Mouse (Mus musculus): ENCODE data around the gene March4. TPM values are rescaled to one million over a fixed set of nuclear protein-coding genes. Genes with fewer than 3 reads are reported as not detected.

Gene March4
- polyA plus RNA-seq, 1 experiment from 2014 or later = 3.1 TPM

DNA sequence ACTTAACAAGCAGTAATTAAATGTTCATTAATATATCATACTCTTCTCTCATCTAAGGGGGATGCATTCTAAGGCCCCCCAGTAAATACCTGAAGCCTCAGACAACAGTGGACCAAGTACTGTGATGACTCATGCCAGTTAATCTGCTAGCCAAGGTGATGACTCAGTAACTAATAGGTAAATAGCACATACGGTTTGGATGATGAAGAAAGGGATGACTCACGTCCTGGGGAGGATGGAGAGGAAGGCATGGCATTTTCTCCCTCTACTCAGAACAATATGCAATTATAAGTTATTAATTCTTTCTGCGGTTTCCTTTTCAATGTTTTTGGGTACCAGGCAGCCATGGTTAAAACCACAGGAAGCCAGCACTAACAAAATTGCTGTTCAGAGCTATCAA, 87.0 kb downstream of the March4 start:
- DNase-seq (ENCODE audit: low spot score) = no peak
- no peak for ATAC-seq (ENCODE audit: insufficient read depth, low FRiP score, low TSS enrichment)
- Histone ChIP-seq H3K27ac (ENCODE audit: low read depth, low read length) (no peak overlapping the region), H3K4me1 (ENCODE audit: control insufficient read depth, insufficient read depth, low read length) (no peaks in the 10 kb centered on the region), H3K27me3 (ENCODE audit: control insufficient read depth, insufficient read depth, low read length) (no peaks in the 10 kb centered on the region), H3K9ac (ENCODE audit: low read length) (no peak overlapping the region), H3K4me2 (ENCODE audit: low read depth) (no peak overlapping the region), H3K9me3 (ENCODE audit: control insufficient read depth, low read length) (no peaks in the 10 kb centered on the region), H3K4me3 (ENCODE audit: low read depth, low read length) (no peak overlapping the region), H3K36me3 (ENCODE audit: control insufficient read depth, insufficient read depth, low read length) (no peaks in the 10 kb centered on the region)
- 88% methylated on average over 3 of the region's 3 CpGs for WGBS

DNA sequence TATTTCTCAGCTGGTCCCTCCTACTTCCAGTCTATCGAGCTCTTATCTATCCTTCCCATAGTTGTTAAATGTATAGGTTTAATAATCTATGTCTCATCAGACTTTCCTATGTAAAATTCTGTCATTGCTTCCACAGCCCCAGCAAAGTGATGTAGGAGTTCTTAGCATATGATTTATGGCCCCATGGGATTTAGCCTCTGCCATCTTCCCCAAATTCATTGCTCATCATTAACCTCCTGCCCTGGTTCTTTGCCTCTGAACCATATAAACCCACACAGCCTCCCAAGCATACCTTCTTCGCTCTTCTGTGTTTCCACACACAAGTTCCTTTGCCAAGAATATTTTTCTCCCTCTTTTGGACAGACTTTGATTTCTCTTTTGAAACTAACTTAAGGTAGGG, 94.0 kb downstream of the March4 start:
- H3K9ac ChIP-seq (ENCODE audit: low read length) = no peak overlapping the region
- H3K4me1 ChIP-seq (ENCODE audit: control insufficient read depth, insufficient read depth, low read length) = no peaks in the 10 kb centered on the region
- H3K36me3 ChIP-seq (ENCODE audit: control insufficient read depth, insufficient read depth, low read length) = no peaks in the 10 kb centered on the region
- 79% methylated on average over 2 of the region's 2 CpGs for WGBS
- ATAC-seq (ENCODE audit: insufficient read depth, low FRiP score, low TSS enrichment) (no peak), DNase-seq (ENCODE audit: low spot score) (no peak)
- no peak overlapping the region for H3K4me2 ChIP-seq (ENCODE audit: low read depth)
- no peaks in the 10 kb centered on the region for H3K27me3 ChIP-seq (ENCODE audit: control insufficient read depth, insufficient read depth, low read length)
- no peaks in the 10 kb centered on the region for H3K9me3 ChIP-seq (ENCODE audit: control insufficient read depth, low read length)
- no peak overlapping the region for H3K4me3 ChIP-seq (ENCODE audit: low read depth, low read length)
- H3K27ac ChIP-seq (ENCODE audit: low read depth, low read length) = no peak overlapping the region

DNA sequence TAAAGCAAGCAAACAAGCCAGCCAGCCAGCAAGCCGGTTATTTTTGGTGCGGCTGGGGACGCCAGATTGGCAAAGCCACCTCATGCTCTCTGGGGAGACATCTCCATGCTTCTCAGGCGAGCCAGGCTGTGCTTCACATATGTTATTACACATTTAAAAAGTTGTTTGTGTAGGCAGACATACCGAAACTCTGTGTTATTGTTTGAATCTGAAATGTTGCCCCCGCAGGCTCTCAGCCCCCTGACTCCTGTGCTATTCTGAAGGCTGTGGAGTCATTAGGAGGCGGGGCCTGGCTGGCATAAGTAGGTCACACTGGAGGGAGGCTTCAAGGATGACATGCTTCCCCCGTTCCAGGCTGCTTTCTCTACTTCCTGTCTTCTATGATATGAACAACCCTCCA, 97.6 kb downstream of the March4 start:
- H3K27ac ChIP-seq (ENCODE audit: low read depth, low read length) = no peak overlapping the region
- ATAC-seq (ENCODE audit: insufficient read depth, low FRiP score, low TSS enrichment) = no peak
- H3K4me3 ChIP-seq (ENCODE audit: low read depth, low read length) = no peak overlapping the region
- DNase-seq (ENCODE audit: low spot score) = no peak
- H3K36me3 ChIP-seq (ENCODE audit: control insufficient read depth, insufficient read depth, low read length) = no peaks in the 10 kb centered on the region
- H3K4me2 ChIP-seq (ENCODE audit: low read depth) = no peak overlapping the region
- WGBS = 76% methylated on average over 8 of the region's 8 CpGs
- H3K9me3 ChIP-seq (ENCODE audit: control insufficient read depth, low read length) = no peaks in the 10 kb centered on the region
- no peaks in the 10 kb centered on the region for H3K4me1 ChIP-seq (ENCODE audit: control insufficient read depth, insufficient read depth, low read length)
- no peaks in the 10 kb centered on the region for H3K27me3 ChIP-seq (ENCODE audit: control insufficient read depth, insufficient read depth, low read length)
- H3K9ac ChIP-seq (ENCODE audit: low read length) = no peak overlapping the region

- DNase-seq (ENCODE audit: low spot score) (no peak), ATAC-seq (ENCODE audit: insufficient read depth, low FRiP score, low TSS enrichment) (no peak)
- Histone ChIP-seq H3K27ac (ENCODE audit: low read depth, low read length) (no peak overlapping the region), H3K27me3 (ENCODE audit: control insufficient read depth, insufficient read depth, low read length) (no peaks in the 10 kb centered on the region), H3K4me1 (ENCODE audit: control insufficient read depth, insufficient read depth, low read length) (no peaks in the 10 kb centered on the region), H3K9ac (ENCODE audit: low read length) (no peak overlapping the region), H3K9me3 (ENCODE audit: control insufficient read depth, low read length) (no peaks in the 10 kb centered on the region), H3K4me3 (ENCODE audit: low read depth, low read length) (no peak overlapping the region), H3K36me3 (ENCODE audit: control insufficient read depth, insufficient read depth, low read length) (no peaks in the 10 kb centered on the region), H3K4me2 (ENCODE audit: low read depth) (no peak overlapping the region)
- 76% methylated on average over 5 of the region's 5 CpGs for WGBS
Observed at GRCm38 (mm10) chr1:72436967-72437366, 99.8 kb downstream of the March4 start.

- Histone ChIP-seq H3K27ac (ENCODE audit: low read depth, low read length) (no peak overlapping the region), H3K4me3 (ENCODE audit: low read depth, low read length) (no peak overlapping the region), H3K27me3 (ENCODE audit: control insufficient read depth, insufficient read depth, low read length) (no peaks in the 10 kb centered on the region), H3K4me1 (ENCODE audit: control insufficient read depth, insufficient read depth, low read length) (no peaks in the 10 kb centered on the region), H3K9ac (ENCODE audit: low read length) (no peak overlapping the region), H3K36me3 (ENCODE audit: control insufficient read depth, insufficient read depth, low read length) (no peaks in the 10 kb centered on the region), H3K4me2 (ENCODE audit: low read depth) (no peak overlapping the region), H3K9me3 (ENCODE audit: control insufficient read depth, low read length) (no peaks in the 10 kb centered on the region)
- 65% methylated on average over 3 of the region's 3 CpGs for WGBS
- DNase-seq (ENCODE audit: low spot score) (no peak), ATAC-seq (ENCODE audit: insufficient read depth, low FRiP score, low TSS enrichment) (no peak)
Observed at GRCm38 (mm10) chr1:72434510-72434909, 102.2 kb downstream of the March4 start.

GRCm38 (mm10) chr1:72432579-72432978, 104.2 kb downstream of the March4 start:
- no peaks in the 10 kb centered on the region for H3K36me3 ChIP-seq (ENCODE audit: control insufficient read depth, insufficient read depth, low read length)
- no peak overlapping the region for H3K27ac ChIP-seq (ENCODE audit: low read depth, low read length)
- 100% methylated on average over 1 of the region's 1 CpGs for WGBS
- DNase-seq (ENCODE audit: low spot score) (no peak), ATAC-seq (ENCODE audit: insufficient read depth, low FRiP score, low TSS enrichment) (no peak)
- no peaks in the 10 kb centered on the region for H3K4me1 ChIP-seq (ENCODE audit: control insufficient read depth, insufficient read depth, low read length)
- no peak overlapping the region for H3K4me3 ChIP-seq (ENCODE audit: low read depth, low read length)
- H3K27me3 ChIP-seq (ENCODE audit: control insufficient read depth, insufficient read depth, low read length) = no peaks in the 10 kb centered on the region
- no peak overlapping the region for H3K4me2 ChIP-seq (ENCODE audit: low read depth)
- H3K9me3 ChIP-seq (ENCODE audit: control insufficient read depth, low read length) = no peaks in the 10 kb centered on the region
- H3K9ac ChIP-seq (ENCODE audit: low read length) = no peak overlapping the region

GRCm38 (mm10) chr1:72429107-72429807, 107.5 kb downstream of the March4 start:
- WGBS = 93% methylated on average over 7 of the region's 7 CpGs
- H3K4me1 ChIP-seq (ENCODE audit: control insufficient read depth, insufficient read depth, low read length) = no peaks in the 10 kb centered on the region
- H3K9me3 ChIP-seq (ENCODE audit: control insufficient read depth, low read length) = no peaks in the 10 kb centered on the region
- DNase-seq (ENCODE audit: low spot score) = no peak
- no peak overlapping the region for H3K4me2 ChIP-seq (ENCODE audit: low read depth)
- H3K36me3 ChIP-seq (ENCODE audit: control insufficient read depth, insufficient read depth, low read length) = no peaks in the 10 kb centered on the region
- no peak overlapping the region for H3K9ac ChIP-seq (ENCODE audit: low read length)
- ATAC-seq (ENCODE audit: insufficient read depth, low FRiP score, low TSS enrichment) = no peak
- no peaks in the 10 kb centered on the region for H3K27me3 ChIP-seq (ENCODE audit: control insufficient read depth, insufficient read depth, low read length)
- no peak overlapping the region for H3K27ac ChIP-seq (ENCODE audit: low read depth, low read length)
- H3K4me3 ChIP-seq (ENCODE audit: low read depth, low read length) = no peak overlapping the region

GRCm38 (mm10) chr1:72428526-72428925, 108.2 kb downstream of the March4 start:
- Histone ChIP-seq H3K4me2 (ENCODE audit: low read depth) (no peak overlapping the region), H3K9ac (ENCODE audit: low read length) (no peak overlapping the region), H3K4me3 (ENCODE audit: low read depth, low read length) (no peak overlapping the region), H3K27me3 (ENCODE audit: control insufficient read depth, insufficient read depth, low read length) (no peaks in the 10 kb centered on the region), H3K36me3 (ENCODE audit: control insufficient read depth, insufficient read depth, low read length) (no peaks in the 10 kb centered on the region), H3K27ac (ENCODE audit: low read depth, low read length) (no peak overlapping the region), H3K9me3 (ENCODE audit: control insufficient read depth, low read length) (no peaks in the 10 kb centered on the region), H3K4me1 (ENCODE audit: control insufficient read depth, insufficient read depth, low read length) (no peaks in the 10 kb centered on the region)
- ATAC-seq (ENCODE audit: insufficient read depth, low FRiP score, low TSS enrichment) (no peak), DNase-seq (ENCODE audit: low spot score) (no peak)
- 83% methylated on average over 8 of the region's 8 CpGs for WGBS

- ATAC-seq (ENCODE audit: insufficient read depth, low FRiP score, low TSS enrichment) (no peak), DNase-seq (ENCODE audit: low spot score) (no peak)
- no peaks in the 10 kb centered on the region for H3K36me3 ChIP-seq (ENCODE audit: control insufficient read depth, insufficient read depth, low read length)
- no peaks in the 10 kb centered on the region for H3K27me3 ChIP-seq (ENCODE audit: control insufficient read depth, insufficient read depth, low read length)
- H3K27ac ChIP-seq (ENCODE audit: low read depth, low read length) = no peak overlapping the region
- no peak overlapping the region for H3K4me3 ChIP-seq (ENCODE audit: low read depth, low read length)
- WGBS = 88% methylated on average over 4 of the region's 4 CpGs
- no peaks in the 10 kb centered on the region for H3K9me3 ChIP-seq (ENCODE audit: control insufficient read depth, low read length)
- H3K9ac ChIP-seq (ENCODE audit: low read length) = no peak overlapping the region
- no peak overlapping the region for H3K4me2 ChIP-seq (ENCODE audit: low read depth)
- H3K4me1 ChIP-seq (ENCODE audit: control insufficient read depth, insufficient read depth, low read length) = no peaks in the 10 kb centered on the region
Observed at GRCm38 (mm10) chr1:72426456-72426855, 110.3 kb downstream of the March4 start.
